Mouse (Mus musculus): ENCODE measurements around the gene Dnm2.
A peak's percentile ranks its signal among the peaks of the same experiment; 100 is the strongest.
"Not testable (repeated sequence)": the region's sequence is repeated elsewhere in the genome, so short reads cannot be mapped to it uniquely, and the experiment has no call there.

The Dnm2 gene

GRCm38 (mm10) chr9:21542001-21542400 is 117.3 kb downstream of the Dnm2 start:
- not testable (repeated sequence) for DNase-seq (ENCODE audit: low read depth, low spot score)

GRCm38 (mm10) chr9:21545351-21545915 is 120.7 kb downstream of the Dnm2 start:
- DNase-seq (ENCODE audit: low read depth, low spot score) = peak; percentile 96

- peak; percentile 98 for DNase-seq (ENCODE audit: low read depth, low spot score)
Measured at GRCm38 (mm10) chr9:21545916-21546788, 121.4 kb downstream of the Dnm2 start.

- no peak for DNase-seq (ENCODE audit: low read depth, low spot score)
Measured at GRCm38 (mm10) chr9:21546789-21547074, 122.0 kb downstream of the Dnm2 start, which contains the start of gene Carm1. Gene Carm1, plus strand, starts transcription at chr9:21546894.

- DNase-seq (ENCODE audit: low read depth, low spot score) = peak; percentile 62
Measured at GRCm38 (mm10) chr9:21547075-21547941, 122.6 kb downstream of the Dnm2 start.

- no peak for DNase-seq (ENCODE audit: low read depth, low spot score)
Measured at GRCm38 (mm10) chr9:21551049-21551448, 126.3 kb downstream of the Dnm2 start.

- no peak for DNase-seq (ENCODE audit: low read depth, low spot score)
Measured at GRCm38 (mm10) chr9:21553607-21554273, 129.0 kb downstream of the Dnm2 start.

GRCm38 (mm10) chr9:21555198-21555742 is 130.6 kb downstream of the Dnm2 start:
- no peak for DNase-seq (ENCODE audit: low read depth, low spot score)

GRCm38 (mm10) chr9:21556996-21557395 is 132.3 kb downstream of the Dnm2 start:
- DNase-seq (ENCODE audit: low read depth, low spot score) = no peak
